Mouse (Mus musculus) neural tube, embryonic 13.5 days (tissue): ENCODE results near the gene Dlg2. TPM values are rescaled to one million over a fixed set of nuclear protein-coding genes. Genes with fewer than 3 reads are reported as not detected.

Experiments
- ATAC-seq: fragments of 200-750 bp; cut with Nextera tagmentation; 2 replicates; pipeline ENCODE4 v1.8.0; 2017; ENCODE audit warnings: low read depth, mild to moderate bottlenecking, moderate TSS enrichment, moderate library complexity
- H3K27ac ChIP-seq: fragments of 300-500 bp; sonication (generic); replicated peaks from 2 replicates; pipeline ENCODE4 v1.5.1; 2015; ENCODE audit warnings: moderate library complexity, mild to moderate bottlenecking, inconsistent platforms
- H3K27me3 ChIP-seq: fragments of 300-500 bp; sonication (generic); 2 replicates; pipeline ENCODE4 v1.6.1; 2015; ENCODE audit warnings: mild to moderate bottlenecking, inconsistent platforms
- H3K36me3 ChIP-seq: fragments of 300-500 bp; sonication (generic); 2 replicates; pipeline ENCODE4 v1.6.1; 2015; ENCODE audit warnings: mild to moderate bottlenecking, inconsistent platforms
- H3K4me1 ChIP-seq: fragments of 300-500 bp; sonication (generic); replicated peaks from 2 replicates; pipeline ENCODE4 v1.6.1; 2015; ENCODE audit warnings: inconsistent platforms
- H3K4me2 ChIP-seq: fragments of 300-500 bp; sonication (generic); 2 replicates; pipeline ENCODE4 v1.6.1; 2015; ENCODE audit warnings: inconsistent platforms, mild to moderate bottlenecking, moderate library complexity
- H3K4me3 ChIP-seq: fragments of 300-500 bp; sonication (generic); 2 replicates; pipeline ENCODE4 v1.5.1; 2015; ENCODE audit warnings: mild to moderate bottlenecking, inconsistent platforms
- H3K9ac ChIP-seq: fragments of 300-500 bp; sonication (generic); 2 replicates; pipeline ENCODE4 v1.6.1; 2015; ENCODE audit warnings: moderate library complexity, mild to moderate bottlenecking, inconsistent platforms
- H3K9me3 ChIP-seq: fragments of 300-500 bp; sonication (generic); 2 replicates; pipeline ENCODE4 v1.6.1; 2016; ENCODE audit warnings: inconsistent platforms
- WGBS: fragments of 180-500 bp; shearing (Covaris S2); methylation state at CpG from one replicate; pipeline ENCODE4 v1.1.7; 2015; 5-methylcytosine and 5-hydroxymethylcytosine counted together
- polyA plus RNA-seq: library from polyadenylated mRNA; unstranded; fragments of >200 nt; fragmentation: Nextera tagmentation; extraction: Ambion mirVana; gene quantifications from 2 replicates; pipeline ENCODE4 v1.2.1, GENCODE M21; 2015

Dlg2 gene
- polyA plus RNA-seq, 1 experiment from 2014 or later = 13.9 TPM

- no peak overlapping the region for H3K27ac ChIP-seq
- no peak overlapping the region for H3K9ac ChIP-seq
- H3K36me3 ChIP-seq = no peaks in the 10 kb centered on the region
- no peaks in the 10 kb centered on the region for H3K27me3 ChIP-seq
- 51% methylated on average over 2 of the region's 2 CpGs for WGBS
- no peak for ATAC-seq
- H3K4me1 ChIP-seq = no peaks in the 10 kb centered on the region
- no peak overlapping the region for H3K4me2 ChIP-seq
- H3K4me3 ChIP-seq = no peak overlapping the region
- no peaks in the 10 kb centered on the region for H3K9me3 ChIP-seq
These were observed 1570.8 kb downstream of the Dlg2 start for GRCm38 (mm10) chr7:92047271-92047670.

GRCm38 (mm10) chr7:92048876-92049275 lies 1572.4 kb downstream of the Dlg2 start:
- ATAC-seq = no peak
- 86% methylated on average over 1 of the region's 1 CpGs for WGBS
- Histone ChIP-seq H3K27me3 (no peaks in the 10 kb centered on the region), H3K36me3 (no peaks in the 10 kb centered on the region), H3K4me1 (no peaks in the 10 kb centered on the region), H3K4me2 (no peak overlapping the region), H3K9ac (no peak overlapping the region), H3K27ac (no peak overlapping the region), H3K4me3 (no peak overlapping the region), H3K9me3 (no peaks in the 10 kb centered on the region)

GRCm38 (mm10) chr7:92066851-92067250 lies 1590.4 kb downstream of the Dlg2 start:
- H3K27me3 ChIP-seq = no peaks in the 10 kb centered on the region
- H3K9me3 ChIP-seq = no peaks in the 10 kb centered on the region
- no peak overlapping the region for H3K9ac ChIP-seq
- 58% methylated on average over 4 of the region's 4 CpGs for WGBS
- no peak overlapping the region for H3K4me3 ChIP-seq
- H3K4me2 ChIP-seq = no peak overlapping the region
- no peaks in the 10 kb centered on the region for H3K36me3 ChIP-seq
- no peak for ATAC-seq
- no peaks in the 10 kb centered on the region for H3K4me1 ChIP-seq
- H3K27ac ChIP-seq = no peak overlapping the region

- no peaks in the 10 kb centered on the region for H3K4me1 ChIP-seq
- 76% methylated on average over 3 of the region's 3 CpGs for WGBS
- H3K4me2 ChIP-seq = no peak overlapping the region
- no peak overlapping the region for H3K9ac ChIP-seq
- no peak overlapping the region for H3K27ac ChIP-seq
- H3K9me3 ChIP-seq = no peaks in the 10 kb centered on the region
- ATAC-seq = no peak
- H3K4me3 ChIP-seq = no peak overlapping the region
- no peaks in the 10 kb centered on the region for H3K36me3 ChIP-seq
- H3K27me3 ChIP-seq = no peaks in the 10 kb centered on the region
These were observed 1611.0 kb downstream of the Dlg2 start for GRCm38 (mm10) chr7:92087429-92087828.

GRCm38 (mm10) chr7:92093860-92094259 lies 1617.4 kb downstream of the Dlg2 start:
- no peaks in the 10 kb centered on the region for H3K4me1 ChIP-seq
- no peaks in the 10 kb centered on the region for H3K9me3 ChIP-seq
- no peaks in the 10 kb centered on the region for H3K36me3 ChIP-seq
- H3K27me3 ChIP-seq = no peaks in the 10 kb centered on the region
- no peak overlapping the region for H3K27ac ChIP-seq
- WGBS = 2% methylated on average over 3 of the region's 3 CpGs
- no peak overlapping the region for H3K9ac ChIP-seq
- H3K4me3 ChIP-seq = no peak overlapping the region
- H3K4me2 ChIP-seq = no peak overlapping the region
- ATAC-seq = peak; percentile 76

- Histone ChIP-seq H3K27ac (no peak overlapping the region), H3K27me3 (no peaks in the 10 kb centered on the region), H3K9ac (no peak overlapping the region), H3K4me2 (no peak overlapping the region), H3K9me3 (no peaks in the 10 kb centered on the region), H3K36me3 (no peaks in the 10 kb centered on the region), H3K4me1 (no peaks in the 10 kb centered on the region), H3K4me3 (no peak overlapping the region)
- no peak for ATAC-seq
- WGBS = 88% methylated on average over 3 of the region's 3 CpGs
These were observed 1618.7 kb downstream of the Dlg2 start for GRCm38 (mm10) chr7:92095198-92095597.

- no peak for ATAC-seq
- Histone ChIP-seq H3K27ac (0 out of 2 replicates have a peak overlapping the region, but pooled peaks have one; percentile 33), H3K4me2 (no peak overlapping the region), H3K4me1 (0 out of 2 replicates have a peak, but pooled peaks cover 4% of the 10 kb centered on the region), H3K9ac (no peak overlapping the region), H3K36me3 (no peaks in the 10 kb centered on the region), H3K9me3 (no peaks in the 10 kb centered on the region), H3K27me3 (no peaks in the 10 kb centered on the region; the same call in 1 of the 2 replicates), H3K4me3 (no peak overlapping the region)
- WGBS = 64% methylated on average over 2 of the region's 2 CpGs
These were observed 1624.4 kb downstream of the Dlg2 start for GRCm38 (mm10) chr7:92100847-92101246.

- H3K36me3 ChIP-seq = no peaks in the 10 kb centered on the region
- no peak overlapping the region for H3K9ac ChIP-seq
- 0 out of 2 replicates have a peak, but pooled peaks cover 4% of the 10 kb centered on the region for H3K4me1 ChIP-seq
- H3K4me2 ChIP-seq = no peak overlapping the region
- 22% methylated on average over 4 of the region's 4 CpGs for WGBS
- no peak overlapping the region for H3K27ac ChIP-seq
- H3K9me3 ChIP-seq = no peaks in the 10 kb centered on the region
- peak; percentile 85 for ATAC-seq
- H3K4me3 ChIP-seq = no peak overlapping the region
- H3K27me3 ChIP-seq = no peaks in the 10 kb centered on the region; the same call in 1 of the 2 replicates
These were observed 1626.5 kb downstream of the Dlg2 start for GRCm38 (mm10) chr7:92102892-92103543.

GRCm38 (mm10) chr7:92105477-92105876 lies 1629.0 kb downstream of the Dlg2 start:
- Histone ChIP-seq H3K4me3 (no peak overlapping the region), H3K4me2 (no peak overlapping the region), H3K4me1 (0 out of 2 replicates have a peak, but pooled peaks cover 4% of the 10 kb centered on the region), H3K9ac (no peak overlapping the region), H3K9me3 (no peaks in the 10 kb centered on the region), H3K27ac (no peak overlapping the region), H3K36me3 (no peaks in the 10 kb centered on the region), H3K27me3 (no peaks in the 10 kb centered on the region; the same call in 1 of the 2 replicates)
- ATAC-seq = 0 out of 2 replicates have a peak, but pooled peaks have one; percentile 19
- WGBS = 42% methylated on average over 2 of the region's 2 CpGs

GRCm38 (mm10) chr7:92105956-92106355 lies 1629.5 kb downstream of the Dlg2 start:
- Histone ChIP-seq H3K27ac (no peak overlapping the region), H3K4me2 (no peak overlapping the region), H3K9me3 (no peaks in the 10 kb centered on the region), H3K9ac (no peak overlapping the region), H3K4me1 (0 out of 2 replicates have a peak, but pooled peaks cover 4% of the 10 kb centered on the region), H3K4me3 (no peak overlapping the region), H3K36me3 (no peaks in the 10 kb centered on the region), H3K27me3 (no peaks in the 10 kb centered on the region; the same call in 1 of the 2 replicates)
- ATAC-seq = no peak
- WGBS = 84% methylated on average over 2 of the region's 2 CpGs

- H3K4me3 ChIP-seq = no peak overlapping the region
- 86% methylated on average over 4 of the region's 4 CpGs for WGBS
- no peak overlapping the region for H3K27ac ChIP-seq
- no peaks in the 10 kb centered on the region for H3K27me3 ChIP-seq
- H3K4me2 ChIP-seq = no peak overlapping the region
- H3K9me3 ChIP-seq = no peaks in the 10 kb centered on the region
- H3K36me3 ChIP-seq = no peaks in the 10 kb centered on the region
- no peak for ATAC-seq
- no peaks in the 10 kb centered on the region for H3K4me1 ChIP-seq
- H3K9ac ChIP-seq = no peak overlapping the region
These were observed 1636.6 kb downstream of the Dlg2 start for GRCm38 (mm10) chr7:92113065-92113464.

GRCm38 (mm10) chr7:92115237-92115871 lies 1638.9 kb downstream of the Dlg2 start:
- no peak overlapping the region for H3K4me2 ChIP-seq
- no peak for ATAC-seq
- H3K36me3 ChIP-seq = no peaks in the 10 kb centered on the region
- H3K9me3 ChIP-seq = no peaks in the 10 kb centered on the region
- 88% methylated on average over 5 of the region's 5 CpGs for WGBS
- no peak overlapping the region for H3K27ac ChIP-seq
- no peak overlapping the region for H3K9ac ChIP-seq
- no peaks in the 10 kb centered on the region for H3K27me3 ChIP-seq
- H3K4me3 ChIP-seq = no peak overlapping the region
- H3K4me1 ChIP-seq = no peaks in the 10 kb centered on the region
